Mouse (Mus musculus): Measurements from ENCODE around the gene Nmnat1. TPM values are rescaled to one million over a fixed set of nuclear protein-coding genes. Genes with fewer than 3 reads are reported as not detected.
"Not testable (repeated sequence)": the region's sequence is repeated elsewhere in the genome, so short reads cannot be mapped to it uniquely, and the experiment has no call there.

Gene Nmnat1
- total RNA-seq, 2 experiments from 2014 or later, result 5.9 to 6.0 TPM

- intact Hi-C loops (cut with DNase I), result no loop called here
- DNase-seq, result no peak
These were observed 6.1 kb upstream of the Nmnat1 start for GRCm38 (mm10) chr4:149491151-149491550.

GRCm38 (mm10) chr4:149489415-149490240 lies 4.6 kb upstream of the Nmnat1 start:
- no peak for DNase-seq
- intact Hi-C loops (cut with DNase I), result no loop called here

- intact Hi-C loops (cut with DNase I), result no loop called here
- DNase-seq, result no peak
These were observed 2.7 kb upstream of the Nmnat1 start for GRCm38 (mm10) chr4:149487729-149488128.

- DNase-seq, result no peak
- intact Hi-C loops (cut with DNase I), result no loop called here
These were observed 814 bp upstream of the Nmnat1 start for GRCm38 (mm10) chr4:149485825-149486206.

- DNase-seq, result no peak
- intact Hi-C loops (cut with DNase I), result no loop called here
These were observed 436 bp downstream of the Nmnat1 start for GRCm38 (mm10) chr4:149484566-149484965.

- DNase-seq, result no peak
- intact Hi-C loops (cut with DNase I), result no loop called here
These were observed 7.9 kb downstream of the Nmnat1 start, which contains the start of gene Tmem274 for GRCm38 (mm10) chr4:149477078-149477477. TSS of gene Tmem274 (plus strand) at chr4:149477378.

- intact Hi-C loops (cut with DNase I), result no loop called here
- DNase-seq, result peak; percentile 32
These were observed 9.9 kb downstream of the Nmnat1 start for GRCm38 (mm10) chr4:149475096-149475495.

- intact Hi-C loops (cut with DNase I), result no loop called here
These were observed 15.4 kb downstream of the Nmnat1 start for GRCm38 (mm10) chr4:149469557-149469956.

GRCm38 (mm10) chr4:149463435-149463950 lies 21.5 kb downstream of the Nmnat1 start:
- no peak for DNase-seq
- intact Hi-C loops (cut with DNase I), result no loop called here

More at GRCm38 (mm10) chr4:149469557-149469956, 15.4 kb downstream of the Nmnat1 start:
- no peak for DNase-seq

GRCm38 (mm10) chr4:149462305-149462971 lies 22.6 kb downstream of the Nmnat1 start:
- intact Hi-C loops (cut with DNase I), result no loop called here
- DNase-seq, result no peak

- DNase-seq, result peak; percentile 12
- intact Hi-C loops (cut with DNase I), result no loop called here
These were observed 23.3 kb downstream of the Nmnat1 start for GRCm38 (mm10) chr4:149461579-149462304.

GRCm38 (mm10) chr4:149460475-149460874 lies 24.5 kb downstream of the Nmnat1 start:
- DNase-seq; intact Hi-C loops (cut with DNase I): not testable (repeated sequence)

- DNase-seq, result no peak
- intact Hi-C loops (cut with DNase I), result no loop called here
These were observed 25.6 kb downstream of the Nmnat1 start for GRCm38 (mm10) chr4:149459425-149459824.

- no peak for DNase-seq
- intact Hi-C loops (cut with DNase I), result no loop called here
These were observed 26.5 kb downstream of the Nmnat1 start for GRCm38 (mm10) chr4:149458526-149458925.

- intact Hi-C loops (cut with DNase I), result no loop called here
- no peak for DNase-seq
These were observed 27.1 kb downstream of the Nmnat1 start for GRCm38 (mm10) chr4:149457831-149458430.

GRCm38 (mm10) chr4:149457163-149457562 lies 27.8 kb downstream of the Nmnat1 start:
- intact Hi-C loops (cut with DNase I), result not testable (repeated sequence)

GRCm38 (mm10) chr4:149454879-149455278 lies 30.1 kb downstream of the Nmnat1 start, which contains the start of gene Rbp7:
TSS of gene Rbp7 (minus strand) at chr4:149454978.
- DNase-seq, result no peak
- intact Hi-C loops (cut with DNase I), result no loop called here

More at GRCm38 (mm10) chr4:149457163-149457562, 27.8 kb downstream of the Nmnat1 start:
- DNase-seq, result not testable (repeated sequence)

GRCm38 (mm10) chr4:149454263-149454662 lies 30.7 kb downstream of the Nmnat1 start:
- peak; percentile 36 for DNase-seq
- intact Hi-C loops (cut with DNase I), result no loop called here

GRCm38 (mm10) chr4:149453656-149454055 lies 31.3 kb downstream of the Nmnat1 start:
- DNase-seq, result peak; percentile 51
- intact Hi-C loops (cut with DNase I), result no loop called here

- intact Hi-C loops (cut with DNase I), result no loop called here
These were observed 34.4 kb downstream of the Nmnat1 start for GRCm38 (mm10) chr4:149450636-149451035.

More at GRCm38 (mm10) chr4:149450636-149451035, 34.4 kb downstream of the Nmnat1 start:
- DNase-seq, result no peak
